ENCODE assay signal across 22 mouse cellular contexts in the genomic region with DNA sequence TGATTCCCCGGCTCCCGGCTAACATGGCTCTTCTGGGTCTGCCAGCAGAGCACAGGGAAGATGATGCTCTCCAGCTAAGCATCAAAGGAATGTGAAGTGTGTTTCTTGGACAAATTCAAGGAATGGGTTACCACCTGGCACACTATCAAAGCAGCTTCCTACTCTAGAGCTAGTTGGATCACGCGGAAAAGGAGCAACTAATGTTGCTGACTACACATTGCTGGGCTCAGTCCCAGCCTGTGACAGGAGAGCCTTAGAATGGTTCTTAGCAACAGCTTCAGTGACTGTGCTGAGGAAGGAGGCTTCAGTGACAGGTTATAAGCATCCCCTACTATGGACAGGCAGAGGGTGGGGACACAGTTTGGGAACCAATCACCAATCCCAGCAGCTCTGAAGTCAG. TPM values are rescaled to one million over a fixed set of nuclear protein-coding genes. Genes with fewer than 3 reads are reported as not detected.
DNase-seq lines count a peak whose midpoint lies in the region; ATAC-seq and TF ChIP-seq lines count a peak whose summit lies in the region.
"Had no signal": no experiment of that assay in that cellular context is flagged by ENCODE, and none has a peak within 500 bp of the region (broad histone marks: within the 10 kb centered on the region; RNA-seq: fewer than 3 reads in every experiment).

No protein-coding gene starts in this region.

- no peaks in the 10 kb centered on the region for H3K9me3 ChIP-seq in heart, embryonic 16.5 days (replicated peaks; ENCODE audit: control insufficient read depth, low read length)
- H3K9me3 ChIP-seq in lung, postnatal 0 days (ENCODE audit: low read length): no peaks in the 10 kb centered on the region
- H3K9me3 ChIP-seq: forebrain, embryonic 10.5 days; hindbrain, embryonic 15.5 days; limb, embryonic 12.5 days; liver, embryonic 13.5 days; lung, embryonic 15.5 days; midbrain, embryonic 15.5 days; neural tube, embryonic 13.5 days had no signal

- no peaks in the 10 kb centered on the region for H3K27me3 ChIP-seq in heart, embryonic 16.5 days (ENCODE audit: control insufficient read depth, insufficient read depth, low read length)
- no peaks in the 10 kb centered on the region for H3K27me3 ChIP-seq in lung, postnatal 0 days (replicated peaks; ENCODE audit: insufficient read depth, low read length)
- H3K27me3 ChIP-seq: hindbrain, embryonic 15.5 days; limb, embryonic 12.5 days; liver, embryonic 13.5 days; lung, embryonic 15.5 days; midbrain, embryonic 15.5 days; neural tube, embryonic 13.5 days had no signal

- no peak for TF ChIP-seq CTCF in lung, postnatal 0 days (IDR thresholded peaks at IDR 0.05)

- H3K9ac ChIP-seq in heart, embryonic 16.5 days (ENCODE audit: low read length): no peak overlapping the region
- H3K9ac ChIP-seq in lung, postnatal 0 days (replicated peaks; ENCODE audit: low read depth): no peak overlapping the region
- H3K9ac ChIP-seq: hindbrain, embryonic 15.5 days; limb, embryonic 12.5 days; liver, embryonic 13.5 days; lung, embryonic 15.5 days; midbrain, embryonic 15.5 days; neural tube, embryonic 13.5 days had no signal

- peaks cover 28% of the 10 kb centered on the region for H3K36me3 ChIP-seq in heart, embryonic 16.5 days (ENCODE audit: control insufficient read depth, insufficient read depth)
- H3K36me3 ChIP-seq in lung, postnatal 0 days (ENCODE audit: insufficient read depth, low read length): peaks cover 7% of the 10 kb centered on the region; the same call in 1 of the 2 replicates

- no peak overlapping the region for H3K4me2 ChIP-seq in heart, embryonic 16.5 days (ENCODE audit: low read depth, low read length)
- no peak overlapping the region for H3K4me2 ChIP-seq in lung, postnatal 0 days (replicated peaks; ENCODE audit: low read depth, low read length)
- H3K4me2 ChIP-seq: hindbrain, embryonic 15.5 days; limb, embryonic 12.5 days; liver, embryonic 13.5 days; lung, embryonic 15.5 days; midbrain, embryonic 15.5 days; neural tube, embryonic 13.5 days had no signal

- no peak for DNase-seq in frontal cortex, postnatal 10 days (ENCODE audit: low spot score in 2 of 2)
- DNase-seq in heart, adult 18-20 months: no peak
- DNase-seq in lung, postnatal 0 days (ENCODE audit: low spot score): peak; percentile 29
- DNase-seq in lung, postnatal 25 days (ENCODE audit: low spot score): no peak
- peak; percentile 58 for DNase-seq in telencephalon, adult 2 months (ENCODE audit: low read depth, low spot score)
- DNase-seq in embryo, embryonic 11 days: no peak
- DNase-seq: adrenal gland, postnatal 14 days; cerebellum, adult 9-10 months; gastrocnemius, adult 2 months; kidney, adult 9 months; kidney, postnatal 14 days; liver, embryonic 13.5 days had no signal

- no peak for TF ChIP-seq EP300 in lung, postnatal 0 days (IDR thresholded peaks at IDR 0.05)

- H3K27ac ChIP-seq in heart, embryonic 16.5 days (ENCODE audit: low read length): peak overlapping the region; percentile 69
- H3K27ac ChIP-seq in lung, postnatal 0 days (ENCODE audit: low read length): no peak overlapping the region
- H3K27ac ChIP-seq: forebrain, embryonic 10.5 days; gastrocnemius, adult 2 months; hindbrain, embryonic 15.5 days; limb, embryonic 12.5 days; liver, embryonic 13.5 days; lung, embryonic 15.5 days; macrophage; midbrain, embryonic 15.5 days had no signal

- peak; percentile 86 for ATAC-seq in frontal cortex, adult (ENCODE audit: low TSS enrichment)
- peak; percentile 35; the same call in 1 of the 2 replicates for ATAC-seq in heart, embryonic 16.5 days (replicated peaks; ENCODE audit: extremely low read depth, insufficient read depth, low FRiP score)
- ATAC-seq in lung, postnatal 0 days: 0 out of 2 replicates have a peak, but pooled peaks have one; percentile 23
- ATAC-seq: CD4-positive, CD25-positive, alpha-beta regulatory T cell, adult 4 months; midbrain, embryonic 15.5 days had no signal

- peaks cover 47% of the 10 kb centered on the region for H3K4me1 ChIP-seq in heart, embryonic 16.5 days (ENCODE audit: control insufficient read depth, insufficient read depth, low read length)
- H3K4me1 ChIP-seq in lung, postnatal 0 days (ENCODE audit: insufficient read depth, low read depth, low read length): no peaks in the 10 kb centered on the region
- H3K4me1 ChIP-seq: forebrain, embryonic 10.5 days; limb, embryonic 12.5 days; liver, embryonic 13.5 days; lung, embryonic 15.5 days; midbrain, embryonic 15.5 days had no signal

- H3K4me3 ChIP-seq in heart, embryonic 16.5 days (ENCODE audit: low read length): no peak overlapping the region
- H3K4me3 ChIP-seq in lung, postnatal 0 days (ENCODE audit: low read depth, low read length): no peak overlapping the region
- H3K4me3 ChIP-seq: forebrain, embryonic 10.5 days; gastrocnemius, adult 2 months; hindbrain, embryonic 15.5 days; limb, embryonic 12.5 days; liver, embryonic 13.5 days; lung, embryonic 15.5 days; midbrain, embryonic 15.5 days; neural tube, embryonic 13.5 days had no signal

- 49% methylated on average over 4 of the region's 4 CpGs for WGBS in heart, embryonic 16.5 days
- WGBS in lung, postnatal 0 days: 63% methylated on average over 4 of the region's 4 CpGs

RNA-seq across cellular contexts. Expression of a gene that starts 30.7 kb away (rescaled TPM):
- 457 and 460 TPM in 2 replicates for polyA plus RNA-seq in heart, embryonic 16.5 days (2015; fragmentation: Nextera tagmentation; extraction: Ambion mirVana)
- 100 to 1,000 TPM; 201 to 206 TPM for total RNA-seq in heart, adult 18-20 months (2021)
- 177 and 190 TPM in 2 replicates for polyA plus RNA-seq in lung, postnatal 0 days (2015; fragmentation: Nextera tagmentation; extraction: Ambion mirVana)

RNA-seq across cellular contexts. Expression of a gene that starts 44.9 kb away (rescaled TPM):
- polyA plus RNA-seq in heart, embryonic 16.5 days (2015; fragmentation: Nextera tagmentation; extraction: Ambion mirVana): 3.6 and 6.2 TPM in 2 replicates
- total RNA-seq in heart, adult 18-20 months (2021): 1 to 10 TPM in 1 of 2 experiments, under 1 TPM in 1; 0.74 to 2.0 TPM
- polyA plus RNA-seq in lung, postnatal 0 days (2015; fragmentation: Nextera tagmentation; extraction: Ambion mirVana): 2.3 and 2.8 TPM in 2 replicates

Comparison
In these comparisons a context has a peak if more than half of its experiments do, and no peak if none do; other contexts are left out.
1. DNase-seq: peak in lung, postnatal 0 days (single experiment) and telencephalon, adult 2 months (single experiment); none in frontal cortex, postnatal 10 days (0 of 2), heart, adult 18-20 months (0 of 2), lung, postnatal 25 days (single experiment) and embryo, embryonic 11 days (single experiment).
2. ATAC-seq: peak in every context shown above with its lines; median percentile 86 in frontal cortex, adult; 35 in heart, embryonic 16.5 days; 23 in lung, postnatal 0 days.